Mouse (Mus musculus) G1E (cell line): ENCODE data around the gene Slc25a12.
"Not testable (repeated sequence)": the region's sequence is repeated elsewhere in the genome, so short reads cannot be mapped to it uniquely, and the experiment has no call there.

Experiments
- CTCF ChIP-seq: IDR thresholded peaks from 2 replicates; pipeline ENCODE4 v1.5.1; 2012; ENCODE audit warnings: low read depth, low read length, inconsistent platforms, mixed read lengths
- GATA1 ChIP-seq: IDR thresholded peaks from 2 replicates; pipeline ENCODE4 v1.6.1; 2012; ENCODE audit warnings: borderline replicate concordance, low read length, inconsistent platforms, mixed read lengths
- POLR2AphosphoS5 ChIP-seq: IDR thresholded peaks from 2 replicates; pipeline ENCODE4 v1.6.1; 2012; ENCODE audit warnings: low read depth, low read length, inconsistent platforms; ENCODE audit not compliant: insufficient replicate concordance
- TAL1 ChIP-seq: conservative IDR thresholded peaks from 2 replicates; pipeline ENCODE4 v1.6.1; 2012; ENCODE audit warnings: low read depth, low read length, inconsistent platforms, mixed read lengths

DNA sequence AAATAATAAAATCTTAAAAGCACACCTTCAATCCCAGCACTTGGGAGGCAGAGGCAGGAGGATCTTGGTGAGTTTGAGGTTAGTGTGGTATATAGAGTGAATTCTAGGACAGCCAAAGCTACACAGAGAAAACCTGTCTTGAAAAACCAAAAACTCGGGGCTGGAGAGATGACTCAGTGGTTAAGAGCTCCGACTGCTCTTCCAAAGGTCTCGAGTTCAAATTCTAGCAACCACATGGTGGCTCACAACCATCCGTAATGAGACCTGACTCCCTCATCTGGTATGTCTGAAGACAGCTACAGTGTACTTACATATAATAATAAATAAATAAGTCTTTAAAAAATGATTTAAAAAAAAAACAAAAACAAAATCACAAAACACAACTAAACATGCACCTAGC lies 4.7 kb upstream of the Slc25a12 start:
- not testable (repeated sequence) for TF ChIP-seq CTCF, POLR2AphosphoS5, TAL1, GATA1
